Mouse (Mus musculus) lung, embryonic 15.5 days (tissue): ENCODE results near the gene Dapk3. TPM values are rescaled to one million over a fixed set of nuclear protein-coding genes. Genes with fewer than 3 reads are reported as not detected.
"Not testable (repeated sequence)": the region's sequence is repeated elsewhere in the genome, so short reads cannot be mapped to it uniquely, and the experiment has no call there.

ENCODE experiments used
- ATAC-seq: fragments of 200-750 bp; cut with Nextera tagmentation; 2 replicates; pipeline ENCODE4 v1.8.0; 2017; ENCODE audit warnings: moderate number of reproducible peaks, borderline replicate concordance; ENCODE audit not compliant: low FRiP score, low TSS enrichment; ENCODE audit errors: extremely low read depth
- H3K27ac ChIP-seq: fragments of 300-500 bp; sonication (generic); 2 replicates; pipeline ENCODE4 v1.5.1; 2015; ENCODE audit warnings: moderate library complexity, mild to moderate bottlenecking, inconsistent platforms
- H3K27me3 ChIP-seq: fragments of 300-500 bp; sonication (generic); 2 replicates; pipeline ENCODE4 v1.6.1; 2015; ENCODE audit warnings: inconsistent platforms
- H3K36me3 ChIP-seq: fragments of 300-500 bp; sonication (generic); 2 replicates; pipeline ENCODE4 v1.6.1; 2015; ENCODE audit warnings: inconsistent platforms
- H3K4me1 ChIP-seq: fragments of 300-500 bp; sonication (generic); 2 replicates; pipeline ENCODE4 v1.6.1; 2015; ENCODE audit warnings: inconsistent platforms
- H3K4me2 ChIP-seq: fragments of 300-500 bp; sonication (generic); 2 replicates; pipeline ENCODE4 v1.6.1; 2015; ENCODE audit warnings: inconsistent platforms, mild to moderate bottlenecking, moderate library complexity
- H3K4me3 ChIP-seq: fragments of 300-500 bp; sonication (generic); 2 replicates; pipeline ENCODE4 v1.5.1; 2015; ENCODE audit warnings: mild to moderate bottlenecking, inconsistent platforms
- H3K9ac ChIP-seq: fragments of 300-500 bp; sonication (generic); 2 replicates; pipeline ENCODE4 v1.6.1; 2015; ENCODE audit warnings: inconsistent platforms
- H3K9me3 ChIP-seq: fragments of 300-500 bp; sonication (generic); 2 replicates; pipeline ENCODE4 v1.6.1; 2016; ENCODE audit warnings: inconsistent platforms
- WGBS: fragments of 180-500 bp; shearing (Covaris S2); methylation state at CpG from one replicate; pipeline ENCODE4 v1.1.7; 2015; 5-methylcytosine and 5-hydroxymethylcytosine counted together
- polyA plus RNA-seq: library from polyadenylated mRNA; unstranded; fragments of >200 nt; fragmentation: Nextera tagmentation; extraction: Ambion mirVana; gene quantifications from 2 replicates; pipeline ENCODE4 v1.2.1, GENCODE M21; 2015

Dapk3 gene
- polyA plus RNA-seq, 1 experiment from 2014 or later = 56.1 TPM

GRCm38 (mm10) chr10:81216810-81217209 lies 34.0 kb downstream of the Dapk3 start:
- H3K4me2 ChIP-seq = no peak overlapping the region
- H3K27me3 ChIP-seq = peaks cover 13% of the 10 kb centered on the region; the same call in 1 of the 2 replicates
- no peak overlapping the region for H3K27ac ChIP-seq
- no peaks in the 10 kb centered on the region for H3K36me3 ChIP-seq
- ATAC-seq = no peak
- H3K4me3 ChIP-seq = no peak overlapping the region
- H3K9me3 ChIP-seq = no peaks in the 10 kb centered on the region
- H3K4me1 ChIP-seq = no peaks in the 10 kb centered on the region
- H3K9ac ChIP-seq = no peak overlapping the region
- 77% methylated on average over 6 of the region's 6 CpGs for WGBS

DNA sequence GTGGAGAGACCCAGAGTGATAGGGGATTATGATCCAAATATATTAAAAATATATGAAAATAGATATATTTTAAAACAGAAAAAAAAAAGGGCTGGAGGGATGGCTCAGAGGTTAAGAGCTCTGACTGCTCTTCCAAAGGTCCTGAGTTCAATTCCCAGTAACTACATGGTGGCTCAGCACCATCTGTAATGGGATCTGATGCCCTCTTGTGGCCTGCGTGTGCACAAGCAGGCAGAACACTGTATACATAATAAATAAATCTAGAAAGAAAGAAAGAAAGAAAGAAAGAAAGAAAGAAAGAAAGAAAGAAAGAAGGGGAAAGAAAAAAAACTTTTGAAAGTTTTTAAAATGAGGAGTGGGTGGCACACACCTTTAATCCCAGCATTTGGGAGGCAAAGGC lies 34.5 kb downstream of the Dapk3 start:
- H3K4me2 ChIP-seq, H3K27ac ChIP-seq, H3K4me3 ChIP-seq, H3K4me1 ChIP-seq, H3K9me3 ChIP-seq, H3K36me3 ChIP-seq, H3K9ac ChIP-seq, ATAC-seq: not testable (repeated sequence)
- peaks cover 13% of the 10 kb centered on the region; the same call in 1 of the 2 replicates for H3K27me3 ChIP-seq
- WGBS = 17% methylated on average over 1 of the region's 1 CpGs

DNA sequence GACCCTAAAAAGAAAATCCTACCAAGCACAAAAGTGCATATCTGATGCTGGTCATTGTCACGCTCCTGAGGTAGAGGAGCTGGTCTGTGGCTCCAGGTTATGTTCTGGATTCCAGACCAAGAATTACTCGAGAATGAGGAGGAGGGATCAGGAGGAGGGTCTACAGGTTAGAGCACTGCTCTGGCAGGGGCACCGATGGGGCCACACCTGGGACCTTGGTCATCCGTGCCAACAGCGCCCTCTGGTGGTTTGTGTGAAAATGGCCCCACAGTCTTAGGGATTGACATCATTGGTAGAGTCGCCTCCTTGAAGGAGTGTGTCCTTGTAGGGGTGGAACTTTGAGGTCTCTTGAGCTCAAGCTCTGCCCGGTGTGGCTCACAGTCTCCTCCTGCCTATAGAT lies 35.2 kb downstream of the Dapk3 start:
- Histone ChIP-seq H3K27me3 (peaks cover 13% of the 10 kb centered on the region; the same call in 1 of the 2 replicates), H3K9ac (no peak overlapping the region), H3K4me3 (no peak overlapping the region), H3K9me3 (no peaks in the 10 kb centered on the region), H3K27ac (no peak overlapping the region), H3K4me1 (no peaks in the 10 kb centered on the region), H3K36me3 (no peaks in the 10 kb centered on the region), H3K4me2 (no peak overlapping the region)
- peak; percentile 49; the same call in 1 of the 2 replicates for ATAC-seq
- 23% methylated on average over 7 of the region's 7 CpGs for WGBS

- Histone ChIP-seq H3K27me3 (peaks cover 13% of the 10 kb centered on the region; the same call in 1 of the 2 replicates), H3K4me1 (no peaks in the 10 kb centered on the region), H3K27ac (no peak overlapping the region), H3K36me3 (no peaks in the 10 kb centered on the region), H3K9ac (no peak overlapping the region), H3K4me3 (no peak overlapping the region), H3K9me3 (no peaks in the 10 kb centered on the region), H3K4me2 (no peak overlapping the region)
- ATAC-seq = no peak
- 82% methylated on average over 5 of the region's 5 CpGs for WGBS
These were observed 38.7 kb downstream of the Dapk3 start for GRCm38 (mm10) chr10:81221402-81222015.

GRCm38 (mm10) chr10:81223731-81224130 lies 40.9 kb downstream of the Dapk3 start:
- H3K4me1 ChIP-seq, H3K4me2 ChIP-seq, H3K27ac ChIP-seq, H3K9me3 ChIP-seq, H3K36me3 ChIP-seq, ATAC-seq, H3K9ac ChIP-seq, H3K4me3 ChIP-seq: not testable (repeated sequence)
- WGBS = 31% methylated on average over 2 of the region's 2 CpGs
- H3K27me3 ChIP-seq = peaks cover 17% of the 10 kb centered on the region; the same call in 1 of the 2 replicates

DNA sequence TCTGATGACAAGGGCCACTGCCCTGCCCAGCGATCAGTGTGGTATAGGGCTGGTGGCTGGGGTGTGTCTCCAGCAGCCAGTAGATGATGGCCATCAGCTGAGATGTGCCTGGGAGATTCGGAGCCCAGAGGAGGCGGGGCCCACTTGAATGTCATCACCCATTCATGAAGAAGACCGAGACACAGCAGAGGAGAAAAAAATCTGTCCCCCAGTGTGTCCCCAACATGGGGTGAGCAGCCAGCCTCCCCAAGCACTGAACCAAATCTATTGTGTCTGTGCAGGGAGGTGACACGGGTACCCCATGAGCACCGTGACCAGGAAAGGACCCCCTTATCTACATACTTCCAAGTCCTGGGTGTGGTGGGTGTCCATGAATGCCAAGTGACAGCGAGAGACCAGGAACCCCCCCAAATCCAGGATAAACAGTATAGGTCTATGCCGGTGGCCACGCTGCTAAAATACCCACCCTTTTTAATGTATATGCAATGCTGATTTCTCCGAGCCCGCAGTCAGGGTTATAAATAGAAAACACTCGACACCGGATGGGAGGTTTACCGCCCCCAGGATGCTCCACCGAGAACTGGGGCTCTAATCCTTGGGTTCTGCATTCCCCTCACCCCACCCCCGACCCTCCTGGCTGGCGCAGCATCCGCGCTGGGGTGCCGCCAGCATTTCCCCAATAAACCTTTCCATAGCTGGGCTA lies 47.1 kb downstream of the Dapk3 start:
- Histone ChIP-seq H3K27ac (no peak overlapping the region), H3K9ac (no peak overlapping the region), H3K4me2 (no peak overlapping the region), H3K36me3 (no peaks in the 10 kb centered on the region), H3K4me3 (no peak overlapping the region), H3K27me3 (peaks cover 41% of the 10 kb centered on the region), H3K4me1 (peaks cover 12% of the 10 kb centered on the region), H3K9me3 (no peaks in the 10 kb centered on the region)
- 13% methylated on average over 20 of the region's 20 CpGs for WGBS
- ATAC-seq = no peak

GRCm38 (mm10) chr10:81230438-81231332 lies 47.9 kb downstream of the Dapk3 start, which contains the start of gene Atcay:
TSS of gene Atcay (minus strand) at chr10:81230833.
- no peak for ATAC-seq
- no peak within 1 kb of the TSS for H3K4me2 ChIP-seq
- 10% methylated on average over 27 of the region's 27 CpGs for WGBS

GRCm38 (mm10) chr10:81231436-81231835 lies 48.6 kb downstream of the Dapk3 start:
- Histone ChIP-seq H3K4me1 (peaks cover 12% of the 10 kb centered on the region), H3K9me3 (no peaks in the 10 kb centered on the region), H3K9ac (no peak overlapping the region), H3K4me3 (no peak overlapping the region), H3K27ac (no peak overlapping the region), H3K4me2 (no peak overlapping the region), H3K27me3 (peaks cover 41% of the 10 kb centered on the region), H3K36me3 (no peaks in the 10 kb centered on the region)
- WGBS = 49% methylated on average over 7 of the region's 7 CpGs
- ATAC-seq = no peak

More at GRCm38 (mm10) chr10:81230438-81231332, 47.9 kb downstream of the Dapk3 start, which contains the start of gene Atcay:
- H3K9me3 ChIP-seq = no peaks in the 10 kb centered on the region
- no peak within 1 kb of the TSS for H3K9ac ChIP-seq
- H3K27me3 ChIP-seq = peaks cover 41% of the 10 kb centered on the region
- no peak within 1 kb of the TSS for H3K27ac ChIP-seq
- H3K4me3 ChIP-seq = no peak within 1 kb of the TSS
- peaks cover 12% of the 10 kb centered on the region for H3K4me1 ChIP-seq
- H3K36me3 ChIP-seq = no peaks in the 10 kb centered on the region

DNA sequence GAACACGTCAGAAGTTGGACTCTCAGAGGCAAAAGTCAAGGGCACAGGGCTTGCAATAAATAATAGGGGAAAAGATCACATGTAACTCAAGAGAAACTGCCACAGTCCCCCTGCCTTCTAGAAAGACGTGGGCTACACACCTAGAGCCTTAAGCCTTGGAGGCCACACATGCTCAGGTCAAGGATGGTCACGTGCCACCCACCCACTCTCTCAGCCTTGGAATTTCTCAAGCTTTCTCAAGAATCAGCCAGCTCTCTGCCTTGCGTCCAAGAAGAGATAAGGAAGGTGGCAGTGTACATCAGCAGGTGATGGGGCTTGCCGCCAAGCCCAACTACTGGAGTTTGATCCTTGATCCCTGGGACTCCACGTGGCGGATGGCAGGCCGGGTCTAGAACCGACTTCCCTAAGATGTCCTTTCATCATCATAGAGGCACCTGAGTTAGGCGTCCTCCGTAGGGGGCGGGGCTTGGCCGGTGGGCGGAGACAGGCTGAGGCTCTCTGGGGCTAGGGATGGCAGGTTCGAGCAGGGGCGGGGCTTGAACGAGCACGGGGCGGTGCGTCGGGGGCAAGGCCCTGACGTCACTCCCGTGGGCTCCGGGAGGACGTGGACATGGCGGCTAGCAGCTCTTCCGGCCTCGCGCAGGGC lies 49.9 kb downstream of the Dapk3 start, which contains the start of gene Zfr2:
TSS of gene Zfr2 (plus strand) at position 576 of the 646 bp plus-strand sequence.
- peak within 1 kb of the TSS; percentile 75 for H3K4me2 ChIP-seq
- WGBS = 5% methylated on average over 29 of the region's 29 CpGs
- H3K27ac ChIP-seq = peak within 1 kb of the TSS; percentile 38; the same call in 1 of the 2 replicates
- peak; percentile 79 for ATAC-seq
- no peaks in the 10 kb centered on the region for H3K9me3 ChIP-seq
- peaks cover 12% of the 10 kb centered on the region for H3K4me1 ChIP-seq
- H3K4me3 ChIP-seq = peak within 1 kb of the TSS; percentile 66
- peak within 1 kb of the TSS; percentile 62 for H3K9ac ChIP-seq
- peaks cover 41% of the 10 kb centered on the region for H3K27me3 ChIP-seq
- no peaks in the 10 kb centered on the region for H3K36me3 ChIP-seq

DNA sequence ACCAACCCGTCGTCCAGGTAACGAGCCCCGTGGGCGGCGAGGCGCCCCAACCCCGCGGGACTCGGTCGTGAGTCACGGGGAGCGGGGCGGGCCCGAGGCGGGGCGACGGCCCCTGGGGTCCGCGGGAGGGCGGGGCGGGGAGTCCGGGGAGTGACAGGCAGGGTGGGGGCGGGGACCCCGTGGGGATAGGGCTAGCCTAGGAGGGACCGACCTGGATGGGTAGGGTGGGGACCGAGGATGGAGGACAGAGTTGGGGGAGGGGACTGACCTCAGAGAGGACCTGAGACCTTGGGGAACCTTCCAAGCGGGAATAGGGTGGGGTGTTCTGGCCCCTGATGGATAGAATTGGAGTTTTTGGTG lies 50.4 kb downstream of the Dapk3 start:
- Histone ChIP-seq H3K9me3 (no peaks in the 10 kb centered on the region), H3K36me3 (no peaks in the 10 kb centered on the region), H3K27ac (peak overlapping the region; percentile 38; the same call in 1 of the 2 replicates), H3K4me3 (peak overlapping the region; percentile 66), H3K4me1 (peaks cover 12% of the 10 kb centered on the region), H3K27me3 (peaks cover 38% of the 10 kb centered on the region), H3K9ac (peak overlapping the region; percentile 62), H3K4me2 (peak overlapping the region; percentile 75)
- ATAC-seq = peak; percentile 64
- under 1% methylated on average over 17 of the region's 28 CpGs for WGBS

DNA sequence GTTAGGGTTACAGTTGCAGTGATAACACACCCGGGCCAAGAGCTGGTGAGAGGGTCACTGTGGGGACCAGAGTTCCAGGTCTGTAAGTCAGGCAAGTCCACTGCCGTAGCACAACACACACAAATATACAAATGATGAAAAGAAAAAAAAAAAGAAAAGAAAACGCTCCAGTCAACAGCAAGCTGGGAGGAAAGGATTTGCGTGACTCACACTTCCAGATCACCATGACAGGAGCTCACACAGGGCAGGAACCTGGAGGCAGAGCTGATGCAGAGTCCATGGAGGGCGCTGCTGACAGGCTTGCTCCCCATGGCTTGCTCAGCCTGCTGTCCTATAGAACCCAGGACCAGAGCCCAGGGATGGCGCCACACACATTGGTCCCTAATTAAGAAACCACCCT lies 51.4 kb downstream of the Dapk3 start:
- Histone ChIP-seq H3K4me3 (no peak overlapping the region), H3K36me3 (no peaks in the 10 kb centered on the region), H3K4me1 (peaks cover 12% of the 10 kb centered on the region), H3K9me3 (no peaks in the 10 kb centered on the region), H3K27me3 (peaks cover 35% of the 10 kb centered on the region), H3K4me2 (no peak overlapping the region), H3K27ac (no peak overlapping the region), H3K9ac (no peak overlapping the region)
- no peak for ATAC-seq
- WGBS = 74% methylated on average over 6 of the region's 6 CpGs
